Mouse (Mus musculus) adrenal gland, adult 8-10 months (tissue): ENCODE results near the gene Ube3b. TPM values are rescaled to one million over a fixed set of nuclear protein-coding genes. Genes with fewer than 3 reads are reported as not detected.

Experiments used
- DNase-seq: peaks from one replicate; pipeline ENCODE4 v3.0.0; 2022
- total RNA-seq, 4 experiments: library from RNA; stranded (reverse); gene quantifications; 2 replicates each; pipeline ENCODE4 v1.2.4; 2022

Ube3b gene
- total RNA-seq, 4 experiments from 2014 or later = 74.7 to 93.2 (median 79.1) TPM

- DNase-seq = no peak
Observed at GRCm38 (mm10) chr5:114374409-114375213, 5.8 kb upstream of the Ube3b start.

- DNase-seq = no peak
Observed at GRCm38 (mm10) chr5:114378177-114378920, 2.1 kb upstream of the Ube3b start.

- no peak for DNase-seq
Observed at GRCm38 (mm10) chr5:114378936-114379335, 1.5 kb upstream of the Ube3b start.

- no peak for DNase-seq
Observed at GRCm38 (mm10) chr5:114379763-114380162, 644 bp upstream of the Ube3b start.

- DNase-seq = no peak
Observed at GRCm38 (mm10) chr5:114381013-114381351, 575 bp downstream of the Ube3b start.

- DNase-seq = no peak
Observed at GRCm38 (mm10) chr5:114383184-114383904, 2.9 kb downstream of the Ube3b start.

GRCm38 (mm10) chr5:114384448-114384847 lies 4.0 kb downstream of the Ube3b start:
- DNase-seq = no peak

GRCm38 (mm10) chr5:114393169-114393568 lies 12.8 kb downstream of the Ube3b start:
- no peak for DNase-seq

GRCm38 (mm10) chr5:114406592-114406991 lies 26.2 kb downstream of the Ube3b start:
- DNase-seq = peak; percentile 82

- no peak for DNase-seq
Observed at GRCm38 (mm10) chr5:114407269-114407668, 26.9 kb downstream of the Ube3b start.

GRCm38 (mm10) chr5:114407810-114408209 lies 27.4 kb downstream of the Ube3b start:
- no peak for DNase-seq

GRCm38 (mm10) chr5:114408846-114409245 lies 28.4 kb downstream of the Ube3b start:
- peak; percentile 66 for DNase-seq

- DNase-seq = no peak
Observed at GRCm38 (mm10) chr5:114410429-114410828, 30.0 kb downstream of the Ube3b start.

- no peak for DNase-seq
Observed at GRCm38 (mm10) chr5:114412361-114412998, 32.1 kb downstream of the Ube3b start.

GRCm38 (mm10) chr5:114413067-114413735 lies 32.8 kb downstream of the Ube3b start:
- peak; percentile 73 for DNase-seq

- no peak for DNase-seq
Observed at GRCm38 (mm10) chr5:114415606-114416005, 35.2 kb downstream of the Ube3b start.

GRCm38 (mm10) chr5:114416855-114417254 lies 36.4 kb downstream of the Ube3b start:
- DNase-seq = no peak

GRCm38 (mm10) chr5:114418541-114418940 lies 38.1 kb downstream of the Ube3b start:
- DNase-seq = no peak

- DNase-seq = no peak
Observed at GRCm38 (mm10) chr5:114421561-114422298, 41.3 kb downstream of the Ube3b start.

GRCm38 (mm10) chr5:114422591-114422990 lies 42.2 kb downstream of the Ube3b start:
- no peak for DNase-seq

GRCm38 (mm10) chr5:114423961-114424360 lies 43.6 kb downstream of the Ube3b start:
- DNase-seq = no peak
